Mouse (Mus musculus) cerebellum, postnatal 25 days (tissue): ENCODE measurements around the gene Prtn3.

Experiments
- DNase-seq, 2 experiments: peaks; one replicate each; pipeline ENCODE4 v3.0.0; 2021; ENCODE audit warnings: mixed read lengths in 2 of 2

Prtn3 gene

GRCm38 (mm10) chr10:79912412-79912811 lies 38.1 kb downstream of the Prtn3 start:
- no peak for DNase-seq

GRCm38 (mm10) chr10:79914131-79914947 lies 40.1 kb downstream of the Prtn3 start:
- DNase-seq = no peak

- DNase-seq = no peak
Measured at GRCm38 (mm10) chr10:79914948-79915596, 40.8 kb downstream of the Prtn3 start.

- DNase-seq = peak in 1 of 2 experiments; percentile 40
Measured at GRCm38 (mm10) chr10:79916081-79916480, 41.8 kb downstream of the Prtn3 start.

- DNase-seq = peak; percentile 89 to 93
Measured at GRCm38 (mm10) chr10:79916808-79917531, 42.7 kb downstream of the Prtn3 start, which contains the start of gene Kiss1r. Kiss1r (plus strand) TSS chr10:79916971.

GRCm38 (mm10) chr10:79917532-79918100 lies 43.3 kb downstream of the Prtn3 start:
- DNase-seq = no peak

- DNase-seq = peak in 1 of 2 experiments; percentile 18
Measured at GRCm38 (mm10) chr10:79918231-79919078, 44.2 kb downstream of the Prtn3 start.

- no peak for DNase-seq
Measured at GRCm38 (mm10) chr10:79919251-79919849, 45.1 kb downstream of the Prtn3 start.

GRCm38 (mm10) chr10:79920056-79920890 lies 46.0 kb downstream of the Prtn3 start:
- DNase-seq = peak in 1 of 2 experiments; percentile 14

GRCm38 (mm10) chr10:79920958-79921535 lies 46.8 kb downstream of the Prtn3 start, which contains the start of gene R3hdm4:
R3hdm4 (minus strand) TSS chr10:79921208.
- peak in 1 of 2 experiments; percentile 35 for DNase-seq

- peak; percentile 50 to 52 for DNase-seq
Measured at GRCm38 (mm10) chr10:79921572-79921971, 47.3 kb downstream of the Prtn3 start.

GRCm38 (mm10) chr10:79924998-79925784 lies 50.9 kb downstream of the Prtn3 start:
- peak; percentile 97 for DNase-seq

- no peak for DNase-seq
Measured at GRCm38 (mm10) chr10:79925785-79926490, 51.7 kb downstream of the Prtn3 start.

GRCm38 (mm10) chr10:79926491-79927323 lies 52.4 kb downstream of the Prtn3 start, which contains the start of gene Arid3a:
Arid3a (plus strand) TSS chr10:79927043.
- peak; percentile 91 to 95 for DNase-seq

- DNase-seq = peak; percentile 68 to 69
Measured at GRCm38 (mm10) chr10:79927324-79928029, 53.2 kb downstream of the Prtn3 start.

GRCm38 (mm10) chr10:79928030-79928694 lies 53.9 kb downstream of the Prtn3 start:
- DNase-seq = peak in 1 of 2 experiments; percentile 34
